Mouse (Mus musculus): ENCODE measurements around the gene Bckdha.

DNA sequence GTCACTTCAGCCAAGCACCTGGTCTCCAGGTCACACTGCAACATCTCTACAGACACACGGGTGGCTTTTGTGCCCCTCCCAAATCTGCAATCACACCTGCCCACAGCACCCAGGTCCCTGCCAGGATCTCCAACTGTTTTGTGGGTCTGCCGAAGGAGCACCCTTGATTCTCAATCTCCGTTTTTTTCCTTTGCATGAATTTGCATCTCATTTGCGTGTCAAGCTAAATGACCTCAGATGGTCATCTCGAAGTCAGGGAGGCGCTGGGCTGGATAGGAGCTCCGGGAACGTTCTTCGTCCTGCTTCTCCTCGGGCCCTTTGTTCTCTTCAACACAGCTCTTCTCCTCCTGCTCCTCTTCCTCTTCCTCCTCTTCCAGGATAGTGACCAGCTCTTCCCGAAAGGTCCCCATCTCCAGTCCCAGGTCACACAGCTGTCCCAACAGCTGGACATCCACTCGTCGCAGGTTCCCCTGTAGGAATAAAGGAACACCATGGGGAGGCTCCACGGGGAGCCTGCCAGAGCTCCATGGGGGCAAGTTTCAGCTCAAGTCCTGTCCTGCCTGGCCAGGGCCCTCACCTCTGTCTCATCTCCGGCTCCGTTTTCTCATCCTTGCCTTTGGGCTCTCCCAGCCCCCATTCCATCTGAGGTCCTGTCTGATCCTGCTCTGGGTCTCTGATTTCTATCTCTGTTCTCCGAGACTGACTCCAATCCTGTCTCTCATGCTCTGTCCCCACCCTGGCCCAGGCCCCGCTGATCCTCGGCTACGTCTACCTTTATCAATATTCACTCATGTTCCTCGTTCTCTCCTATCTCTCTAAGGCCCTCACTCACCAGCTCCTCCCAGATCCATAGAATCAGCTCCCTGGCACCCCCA is 43.7 kb downstream of the Bckdha start:
- TF ChIP-seq CTCF (conservative IDR thresholded peaks at IDR 0.05; ENCODE audit: low read length) (no peak), POU5F1 (IDR thresholded peaks at IDR 0.05; ENCODE audit: borderline replicate concordance, low read length) (no peak)

Measured in E14TG2a.4 (cell line).